Mouse (Mus musculus) ES-E14 (cell line): ENCODE results near the gene Adtrp. TPM values are rescaled to one million over a fixed set of nuclear protein-coding genes. Genes with fewer than 3 reads are reported as not detected.

ENCODE experiments used
- DNase-seq: peaks from one replicate; pipeline ENCODE4 v3.0.0-alpha.2; 2013; ENCODE audit warnings: low read depth, low spot score
- H3K27ac ChIP-seq: 2 replicates; pipeline ENCODE4 v1.5.1; 2012; ENCODE audit warnings: low read depth, mild to moderate bottlenecking, low read length, moderate library complexity, mixed read lengths; ENCODE audit not compliant: poor library complexity, insufficient read depth, severe bottlenecking
- H3K36me3 ChIP-seq: 2 replicates; pipeline ENCODE4 v1.6.1; 2012; ENCODE audit warnings: mild to moderate bottlenecking, low read length, moderate library complexity, mixed read lengths; ENCODE audit not compliant: control insufficient read depth, poor library complexity, insufficient read depth, severe bottlenecking
- H3K4me1 ChIP-seq, 2 experiments: fragments of 150-350 bp in 1 of 2; sonication (generic) in 1 of 2; 2 replicates each; pipeline ENCODE4 v1.6.1; 2012; ENCODE audit warnings: low read length in 2 of 2, mild to moderate bottlenecking in 1 of 2, mixed read lengths in 1 of 2; ENCODE audit not compliant: control insufficient read depth in 2 of 2, insufficient read depth in 2 of 2, poor library complexity in 1 of 2
- H3K4me3 ChIP-seq, 2 experiments: fragments of 150-350 bp in 1 of 2; sonication (generic) in 1 of 2; 2 replicates each; pipeline ENCODE4 v1.5.1; 2012; ENCODE audit warnings: low read length in 2 of 2, low read depth in 1 of 2, mild to moderate bottlenecking in 1 of 2, mixed read lengths in 1 of 2; ENCODE audit not compliant: insufficient read depth in 1 of 2, poor library complexity in 1 of 2, severe bottlenecking in 1 of 2
- H3K9ac ChIP-seq: 2 replicates; pipeline ENCODE4 v1.6.1; 2012; ENCODE audit warnings: low read depth, mild to moderate bottlenecking, low read length, mixed read lengths; ENCODE audit not compliant: poor library complexity, insufficient read depth, severe bottlenecking
- H3K9me3 ChIP-seq: fragments of 150-350 bp; sonication (generic); 2 replicates; pipeline ENCODE4 v1.6.1; 2012; ENCODE audit warnings: low read depth, mild to moderate bottlenecking, low read length; ENCODE audit not compliant: control insufficient read depth, insufficient read depth
- CHD2 ChIP-seq: IDR thresholded peaks from 2 replicates; pipeline ENCODE4 v1.6.1; 2014; ENCODE audit warnings: mild to moderate bottlenecking, low read depth, low read length, inconsistent platforms
- HCFC1 ChIP-seq: IDR thresholded peaks from 2 replicates; pipeline ENCODE4 v1.6.1; 2012; ENCODE audit warnings: low read length, inconsistent platforms, borderline replicate concordance; ENCODE audit not compliant: insufficient read depth
- MAFK ChIP-seq: IDR thresholded peaks from 2 replicates; pipeline ENCODE4 v1.6.1; 2014; ENCODE audit warnings: mild to moderate bottlenecking, low read depth, low read length, inconsistent platforms; ENCODE audit not compliant: insufficient read depth
- ZC3H11A ChIP-seq: IDR thresholded peaks from 2 replicates; pipeline ENCODE4 v1.6.1; 2012; ENCODE audit warnings: low read depth, mild to moderate bottlenecking, inconsistent platforms, low read length, borderline replicate concordance
- ZNF384 ChIP-seq: IDR thresholded peaks from 2 replicates; pipeline ENCODE4 v1.6.1; 2012; ENCODE audit warnings: low read depth, low read length, inconsistent platforms
- in situ Hi-C, 2 experiments: fragments of 600-800 bp; cut with MboI; formaldehyde crosslinking; loops; one replicate each; pipeline ENCODE4 v1.15.1; 2025; ENCODE audit warnings: low sequenced_read_pairs in 2 of 2, inconsistent platforms in 1 of 2; ENCODE audit not compliant: unreplicated experiment in 2 of 2
- total RNA-seq: library from RNA; depleted of rRNA; stranded (reverse); fragments of 300-350 nt; gene quantifications from 2 replicates; pipeline ENCODE4 v1.2.3, GENCODE M21; 2012

The Adtrp gene
- total RNA-seq, 1 experiment, result 0.58 TPM

GRCm38 (mm10) chr13:41886120-41886519 lies 38.6 kb upstream of the Adtrp start:
- Histone ChIP-seq H3K9ac (no peak overlapping the region), H3K4me1 (no peaks in the 10 kb centered on the region)

GRCm38 (mm10) chr13:41883665-41884291 lies 36.3 kb upstream of the Adtrp start:
- no peaks in the 10 kb centered on the region for H3K36me3 ChIP-seq
- no peaks in the 10 kb centered on the region for H3K9me3 ChIP-seq
- H3K4me1 ChIP-seq, result no peaks in the 10 kb centered on the region
- no peak for DNase-seq
- no peak overlapping the region for H3K4me3 ChIP-seq
- in situ Hi-C loops, result no loop called here
- TF ChIP-seq ZC3H11A (no peak), HCFC1 (no peak), ZNF384 (no peak), CHD2 (no peak), MAFK (no peak)
- no peak overlapping the region for H3K27ac ChIP-seq
- H3K9ac ChIP-seq, result no peak overlapping the region

More at GRCm38 (mm10) chr13:41886120-41886519, 38.6 kb upstream of the Adtrp start:
- in situ Hi-C loops, result no loop called here
- TF ChIP-seq HCFC1, result no peak
- no peak for TF ChIP-seq MAFK
- TF ChIP-seq CHD2, result no peak
- no peak for TF ChIP-seq ZC3H11A
- no peak for TF ChIP-seq ZNF384
- DNase-seq, result no peak
- no peaks in the 10 kb centered on the region for H3K36me3 ChIP-seq
- H3K27ac ChIP-seq, result no peak overlapping the region
- no peak overlapping the region for H3K4me3 ChIP-seq
- H3K9me3 ChIP-seq, result no peaks in the 10 kb centered on the region

- Histone ChIP-seq H3K4me3 (no peak overlapping the region), H3K9ac (no peak overlapping the region)
- in situ Hi-C loops, result no loop called here
These were observed 33.7 kb upstream of the Adtrp start for GRCm38 (mm10) chr13:41881201-41881600.

GRCm38 (mm10) chr13:41880525-41880924 lies 33.0 kb upstream of the Adtrp start:
- TF ChIP-seq CHD2 (no peak), MAFK (no peak), ZNF384 (no peak), HCFC1 (no peak), ZC3H11A (no peak)

More at GRCm38 (mm10) chr13:41881201-41881600, 33.7 kb upstream of the Adtrp start:
- DNase-seq, result no peak
- H3K27ac ChIP-seq, result no peak overlapping the region
- no peaks in the 10 kb centered on the region for H3K4me1 ChIP-seq
- no peaks in the 10 kb centered on the region for H3K36me3 ChIP-seq
- TF ChIP-seq ZC3H11A (no peak), ZNF384 (no peak), MAFK (no peak), HCFC1 (no peak), CHD2 (no peak)
- no peaks in the 10 kb centered on the region for H3K9me3 ChIP-seq

GRCm38 (mm10) chr13:41872686-41873085 lies 25.2 kb upstream of the Adtrp start:
- Histone ChIP-seq H3K4me1 (no peaks in the 10 kb centered on the region), H3K4me3 (no peak overlapping the region), H3K9ac (no peak overlapping the region), H3K27ac (no peak overlapping the region), H3K36me3 (no peaks in the 10 kb centered on the region), H3K9me3 (no peaks in the 10 kb centered on the region)
- TF ChIP-seq ZC3H11A (no peak), MAFK (no peak), CHD2 (no peak), ZNF384 (no peak), HCFC1 (no peak)
- in situ Hi-C loops, result no loop called here
- no peak for DNase-seq

More at GRCm38 (mm10) chr13:41880525-41880924, 33.0 kb upstream of the Adtrp start:
- Histone ChIP-seq H3K4me3 (no peak overlapping the region), H3K4me1 (no peaks in the 10 kb centered on the region), H3K27ac (no peak overlapping the region), H3K36me3 (no peaks in the 10 kb centered on the region), H3K9ac (no peak overlapping the region), H3K9me3 (no peaks in the 10 kb centered on the region)
- in situ Hi-C loops, result no loop called here
- DNase-seq, result no peak
